Comparison of ENCODE assay signal across 35 mouse cellular contexts in genomic region chr3:138483240-138483639, GRCm38 (mm10).
"Had no signal": no experiment of that assay in that cellular context is flagged by ENCODE, and none has a peak within 500 bp of the region (broad histone marks: within the 10 kb centered on the region; RNA-seq: fewer than 3 reads in every experiment).

No protein-coding gene starts in this region.

- H3K9ac ChIP-seq: heart, embryonic 12.5 days; heart, embryonic 13.5 days; heart, embryonic 15.5 days; hindbrain, embryonic 12.5 days; hindbrain, embryonic 13.5 days; hindbrain, embryonic 14.5 days; hindbrain, embryonic 15.5 days; intestine, embryonic 15.5 days; kidney, embryonic 15.5 days had no signal

- H3K4me2 ChIP-seq: heart, embryonic 11.5 days; heart, embryonic 12.5 days; heart, embryonic 13.5 days; heart, embryonic 15.5 days; hindbrain, embryonic 12.5 days; hindbrain, embryonic 13.5 days; hindbrain, embryonic 14.5 days; hindbrain, embryonic 15.5 days; intestine, embryonic 15.5 days; kidney, embryonic 15.5 days had no signal

- ATAC-seq: hindbrain, embryonic 16.5 days; hindbrain, postnatal 0 days; inflammation-experienced regulatory T-cells, adult 6 months; intestine, embryonic 15.5 days; intestine, embryonic 16.5 days; intestine, postnatal 0 days had no signal

- H3K27me3 ChIP-seq: heart, embryonic 12.5 days; heart, embryonic 13.5 days; heart, embryonic 15.5 days; hindbrain, embryonic 12.5 days; hindbrain, embryonic 13.5 days; hindbrain, embryonic 15.5 days; intestine, embryonic 15.5 days; kidney, embryonic 15.5 days had no signal

- H3K9me3 ChIP-seq: heart, embryonic 10.5 days; heart, embryonic 13.5 days; heart, embryonic 15.5 days; hindbrain, embryonic 10.5 days; hindbrain, embryonic 12.5 days; hindbrain, embryonic 13.5 days; hindbrain, embryonic 15.5 days; intestine, embryonic 15.5 days; kidney, embryonic 15.5 days had no signal

- DNase-seq: heart, postnatal 10 days; heart, postnatal 14 days; heart, postnatal 36 days; heart, postnatal 4 days; kidney, adult 11 months; kidney, adult 18-20 months; kidney, adult 2 months; kidney, adult 8-10 months; kidney, adult 9 months; kidney, postnatal 10 days; kidney, postnatal 14 days; kidney, postnatal 25 days; kidney, postnatal 36 days; kidney, postnatal 4 days; layer of hippocampus, adult 9-11 months; layer of hippocampus, postnatal 36 days had no signal

- H3K27ac ChIP-seq: heart, embryonic 10.5 days; heart, embryonic 13.5 days; heart, embryonic 15.5 days; hindbrain, embryonic 10.5 days; hindbrain, embryonic 12.5 days; hindbrain, embryonic 13.5 days; hindbrain, embryonic 14.5 days; hindbrain, embryonic 15.5 days; hindbrain, postnatal 0 days; intestine, embryonic 15.5 days; kidney, embryonic 15.5 days; kidney, postnatal 0 days; layer of hippocampus, adult 2 months had no signal

- H3K4me3 ChIP-seq: heart, embryonic 10.5 days; heart, embryonic 12.5 days; heart, embryonic 13.5 days; heart, embryonic 15.5 days; hindbrain, embryonic 10.5 days; hindbrain, embryonic 12.5 days; hindbrain, embryonic 13.5 days; hindbrain, embryonic 15.5 days; intestine, embryonic 15.5 days; kidney, embryonic 15.5 days; layer of hippocampus, adult 2 months had no signal
